Mouse (Mus musculus) neutrophil, adult 5-6 weeks (primary cell): ENCODE measurements around the gene Pdk1. TPM values are rescaled to one million over a fixed set of nuclear protein-coding genes. Genes with fewer than 3 reads are reported as not detected.

Experiments used
- ATAC-seq: fragments of 151-379, 151-347 bp; 2 replicates; pipeline ENCODE4 v1.8.0; 2017; ENCODE audit warnings: mild to moderate bottlenecking, moderate TSS enrichment; ENCODE audit not compliant: insufficient number of reproducible peaks, poor library complexity, low FRiP score, severe bottlenecking; ENCODE audit errors: extremely low read depth
- total RNA-seq: library from RNA; stranded (forward); fragments of 200-1000 nt; gene quantifications from 2 replicates; pipeline ENCODE4 v1.2.3, GENCODE M21; 2017

Gene Pdk1
- 36.2 and 39.0 TPM in 2 replicates for total RNA-seq

- peak; percentile 97 for ATAC-seq
Observed at GRCm38 (mm10) chr2:71872801-71873443, at the start of gene Pdk1. TSS of gene Pdk1 (plus strand) at chr2:71873224.

- no peak for ATAC-seq
Observed at GRCm38 (mm10) chr2:71824146-71824545, 48.9 kb upstream of the Pdk1 start.

- ATAC-seq, result no peak
Observed at GRCm38 (mm10) chr2:71827711-71828110, 45.3 kb upstream of the Pdk1 start.

- no peak for ATAC-seq
Observed at GRCm38 (mm10) chr2:71828928-71829327, 44.1 kb upstream of the Pdk1 start.

- ATAC-seq, result no peak
Observed at GRCm38 (mm10) chr2:71833626-71834025, 39.4 kb upstream of the Pdk1 start.

GRCm38 (mm10) chr2:71834371-71834770 lies 38.7 kb upstream of the Pdk1 start:
- ATAC-seq, result no peak

- ATAC-seq, result no peak
Observed at GRCm38 (mm10) chr2:71835556-71835955, 37.5 kb upstream of the Pdk1 start.

- ATAC-seq, result no peak
Observed at GRCm38 (mm10) chr2:71836232-71836631, 36.8 kb upstream of the Pdk1 start.

GRCm38 (mm10) chr2:71837261-71837660 lies 35.8 kb upstream of the Pdk1 start:
- no peak for ATAC-seq

- peak; percentile 14; the same call in 1 of the 2 replicates for ATAC-seq
Observed at GRCm38 (mm10) chr2:71837791-71838190, 35.2 kb upstream of the Pdk1 start.

GRCm38 (mm10) chr2:71843316-71843715 lies 29.7 kb upstream of the Pdk1 start:
- peak; percentile 49; the same call in 1 of the 2 replicates for ATAC-seq

GRCm38 (mm10) chr2:71844906-71845305 lies 28.1 kb upstream of the Pdk1 start:
- ATAC-seq, result no peak

- ATAC-seq, result peak; percentile 55; the same call in 1 of the 2 replicates
Observed at GRCm38 (mm10) chr2:71852161-71852560, 20.9 kb upstream of the Pdk1 start.

- no peak for ATAC-seq
Observed at GRCm38 (mm10) chr2:71855076-71855475, 17.9 kb upstream of the Pdk1 start.

GRCm38 (mm10) chr2:71863531-71864173 lies 9.4 kb upstream of the Pdk1 start:
- ATAC-seq, result no peak

GRCm38 (mm10) chr2:71865022-71865421 lies 8.0 kb upstream of the Pdk1 start:
- no peak for ATAC-seq

- ATAC-seq, result no peak
Observed at GRCm38 (mm10) chr2:71865935-71866334, 7.1 kb upstream of the Pdk1 start.

- peak; percentile 73; the same call in 1 of the 2 replicates for ATAC-seq
Observed at GRCm38 (mm10) chr2:71866565-71866964, 6.5 kb upstream of the Pdk1 start.

- ATAC-seq, result no peak
Observed at GRCm38 (mm10) chr2:71867019-71867418, 6.0 kb upstream of the Pdk1 start.

GRCm38 (mm10) chr2:71867480-71867879 lies 5.5 kb upstream of the Pdk1 start:
- no peak for ATAC-seq

- no peak for ATAC-seq
Observed at GRCm38 (mm10) chr2:71868256-71868655, 4.8 kb upstream of the Pdk1 start.
